Mouse (Mus musculus) heart, embryonic 10.5 days (tissue): ENCODE results near the gene Chrm1. TPM values are rescaled to one million over a fixed set of nuclear protein-coding genes. Genes with fewer than 3 reads are reported as not detected.
"Not testable (repeated sequence)": the region's sequence is repeated elsewhere in the genome, so short reads cannot be mapped to it uniquely, and the experiment has no call there.

Source experiments
- DNase-seq: peaks from one replicate; pipeline ENCODE4 v3.0.0-alpha.2; 2017; ENCODE audit warnings: low spot score
- H3K27ac ChIP-seq: fragments of 300-500 bp; sonication (generic); 2 replicates; pipeline ENCODE4 v1.5.1; 2016; ENCODE audit warnings: mild to moderate bottlenecking
- H3K27me3 ChIP-seq: fragments of 300-500 bp; sonication (generic); 2 replicates; pipeline ENCODE4 v1.6.1; 2016; ENCODE audit warnings: mild to moderate bottlenecking; ENCODE audit not compliant: poor library complexity, insufficient read depth, severe bottlenecking
- H3K36me3 ChIP-seq: fragments of 300-500 bp; sonication (generic); 2 replicates; pipeline ENCODE4 v1.6.1; 2016; ENCODE audit warnings: mild to moderate bottlenecking, moderate library complexity
- H3K4me1 ChIP-seq: fragments of 300-500 bp; sonication (generic); 2 replicates; pipeline ENCODE4 v1.6.1; 2016; ENCODE audit warnings: mild to moderate bottlenecking
- H3K4me3 ChIP-seq: fragments of 300-500 bp; sonication (generic); 2 replicates; pipeline ENCODE4 v1.5.1; 2016; ENCODE audit warnings: mild to moderate bottlenecking, moderate library complexity
- H3K9me3 ChIP-seq: fragments of 300-500 bp; sonication (generic); 2 replicates; pipeline ENCODE4 v1.6.1; 2016; ENCODE audit warnings: mild to moderate bottlenecking, moderate library complexity
- WGBS: fragments of 180-500 bp; shearing (Covaris S2); methylation state at CpG from one replicate; pipeline ENCODE4 v1.1.7; 2016; 5-methylcytosine and 5-hydroxymethylcytosine counted together
- polyA plus RNA-seq: library from polyadenylated mRNA; unstranded; fragments of >200 nt; fragmentation: Nextera tagmentation; extraction: Ambion mirVana; gene quantifications from 2 replicates; pipeline ENCODE4 v1.2.1, GENCODE M21; 2016

Chrm1 gene
- polyA plus RNA-seq, 1 experiment from 2014 or later, result 0.04 TPM

- peaks cover 31% of the 10 kb centered on the region for H3K36me3 ChIP-seq
- H3K27ac ChIP-seq, result peak overlapping the region; percentile 93
- no peaks in the 10 kb centered on the region for H3K9me3 ChIP-seq
- no peak for DNase-seq
- H3K4me1 ChIP-seq, result peaks cover 11% of the 10 kb centered on the region
- peak overlapping the region; percentile 69 for H3K4me3 ChIP-seq
- under 1% methylated on average over 20 of the region's 20 CpGs for WGBS
- H3K27me3 ChIP-seq, result no peaks in the 10 kb centered on the region
These were observed 60.2 kb downstream of the Chrm1 start for GRCm38 (mm10) chr19:8723574-8724346.

- WGBS, result 7% methylated on average over 2 of the region's 2 CpGs
- Histone ChIP-seq H3K27ac (peak overlapping the region; percentile 93), H3K27me3 (no peaks in the 10 kb centered on the region), H3K4me1 (peaks cover 11% of the 10 kb centered on the region), H3K36me3 (peaks cover 31% of the 10 kb centered on the region), H3K4me3 (peak overlapping the region; percentile 69), H3K9me3 (no peaks in the 10 kb centered on the region)
- no peak for DNase-seq
These were observed 60.8 kb downstream of the Chrm1 start for GRCm38 (mm10) chr19:8724392-8724791.

- Histone ChIP-seq H3K4me1 (peaks cover 11% of the 10 kb centered on the region), H3K27me3 (no peaks in the 10 kb centered on the region), H3K36me3 (peaks cover 31% of the 10 kb centered on the region), H3K9me3 (no peaks in the 10 kb centered on the region), H3K27ac (no peak overlapping the region), H3K4me3 (peak overlapping the region; percentile 69)
- DNase-seq, result no peak
- 64% methylated on average over 4 of the region's 4 CpGs for WGBS
These were observed 61.6 kb downstream of the Chrm1 start for GRCm38 (mm10) chr19:8725081-8725613.

- Histone ChIP-seq H3K36me3 (peaks cover 31% of the 10 kb centered on the region), H3K27me3 (no peaks in the 10 kb centered on the region), H3K9me3 (no peaks in the 10 kb centered on the region), H3K27ac (no peak overlapping the region), H3K4me3 (0 out of 2 replicates have a peak overlapping the region, but pooled peaks have one; percentile 1), H3K4me1 (peaks cover 11% of the 10 kb centered on the region)
- DNase-seq, result no peak
- 25% methylated on average over 3 of the region's 3 CpGs for WGBS
These were observed 63.2 kb downstream of the Chrm1 start for GRCm38 (mm10) chr19:8726609-8727390.

- Histone ChIP-seq H3K27ac (no peak overlapping the region), H3K36me3 (peaks cover 31% of the 10 kb centered on the region), H3K4me1 (peaks cover 5% of the 10 kb centered on the region; the same call in 1 of the 2 replicates), H3K4me3 (no peak overlapping the region), H3K27me3 (no peaks in the 10 kb centered on the region), H3K9me3 (no peaks in the 10 kb centered on the region)
- 24% methylated on average over 5 of the region's 5 CpGs for WGBS
- DNase-seq, result no peak
These were observed 64.0 kb downstream of the Chrm1 start for GRCm38 (mm10) chr19:8727495-8728114.

GRCm38 (mm10) chr19:8728335-8729099 lies 64.9 kb downstream of the Chrm1 start:
- peaks cover 31% of the 10 kb centered on the region for H3K36me3 ChIP-seq
- not testable (repeated sequence) for H3K4me1 ChIP-seq, H3K9me3 ChIP-seq, H3K27ac ChIP-seq, H3K4me3 ChIP-seq, H3K27me3 ChIP-seq
- WGBS, result 50% methylated on average over 3 of the region's 3 CpGs
- peak; percentile 45 for DNase-seq

Other genes starting within 250 kb of the Chrm1 start
- gene Slc22a8, start 72.5 kb upstream of the Chrm1 start, polyA plus RNA-seq, result 0.23 and 0.48 TPM in 2 replicates
- gene Slc22a6, start 45.8 kb upstream of the Chrm1 start, polyA plus RNA-seq, result 0.04 TPM in 1 of 2 replicates, not detected in the other
- gene Slc3a2, start 59.6 kb downstream of the Chrm1 start, polyA plus RNA-seq, result 91.8 and 104 TPM in 2 replicates
- gene Wdr74, start 72.0 kb downstream of the Chrm1 start, polyA plus RNA-seq, result 76.6 and 101 TPM in 2 replicates
- 1.6 and 2.1 TPM in 2 replicates for gene 1700092M07Rik, start 76.9 kb downstream of the Chrm1 start, polyA plus RNA-seq
- 83.1 and 91.1 TPM in 2 replicates for gene Stx5a, start 77.6 kb downstream of the Chrm1 start, polyA plus RNA-seq
- 156 and 193 TPM in 2 replicates for gene Nxf1, start 93.3 kb downstream of the Chrm1 start, polyA plus RNA-seq
- gene Tmem223, start 107.2 kb downstream of the Chrm1 start, polyA plus RNA-seq, result 134 and 136 TPM in 2 replicates
- 57.4 and 60.0 TPM in 2 replicates for gene Tmem179b, start 110.7 kb downstream of the Chrm1 start, polyA plus RNA-seq
- gene Taf6l, start 122.6 kb downstream of the Chrm1 start, polyA plus RNA-seq, result 29.7 and 36.1 TPM in 2 replicates
- 159 and 172 TPM in 2 replicates for gene Polr2g, start 134.8 kb downstream of the Chrm1 start, polyA plus RNA-seq
- gene Zbtb3, start 138.8 kb downstream of the Chrm1 start, polyA plus RNA-seq, result 5.4 and 5.9 TPM in 2 replicates
- gene Ttc9c, start 155.5 kb downstream of the Chrm1 start, polyA plus RNA-seq, result 43.2 and 51.3 TPM in 2 replicates
- 2.8 and 4.6 TPM in 2 replicates for gene Hnrnpul2, start 156.2 kb downstream of the Chrm1 start, polyA plus RNA-seq
- gene AC129217.1, start 166.0 kb downstream of the Chrm1 start, polyA plus RNA-seq, result not detected in 2 replicates
- 46.2 and 51.1 TPM in 2 replicates for gene Bscl2, start 173.7 kb downstream of the Chrm1 start, polyA plus RNA-seq
- gene Gng3, start 175.4 kb downstream of the Chrm1 start, polyA plus RNA-seq, result 2.6 and 4.7 TPM in 2 replicates
- gene Lrrn4cl, start 187.0 kb downstream of the Chrm1 start, polyA plus RNA-seq, result 0.36 and 0.51 TPM in 2 replicates
- gene Ubxn1, start 207.7 kb downstream of the Chrm1 start, polyA plus RNA-seq, result 156 and 193 TPM in 2 replicates
- gene Uqcc3, start 217.1 kb downstream of the Chrm1 start, polyA plus RNA-seq, result 58.9 and 59.4 TPM in 2 replicates
- gene Lbhd1, start 219.9 kb downstream of the Chrm1 start, polyA plus RNA-seq, result 68.9 and 88.7 TPM in 2 replicates
- not detected in 2 replicates for gene Gm49403, start 220.1 kb downstream of the Chrm1 start, polyA plus RNA-seq
- 106 and 140 TPM in 2 replicates for gene 1810009A15Rik, start 225.1 kb downstream of the Chrm1 start, polyA plus RNA-seq
- gene Gm49416, start 225.1 kb downstream of the Chrm1 start, polyA plus RNA-seq, result not detected in 2 replicates
- gene Ints5, start 229.2 kb downstream of the Chrm1 start, polyA plus RNA-seq, result 35.8 and 39.0 TPM in 2 replicates
- 91.4 and 103 TPM in 2 replicates for gene Ganab, start 234.3 kb downstream of the Chrm1 start, polyA plus RNA-seq